Mouse (Mus musculus) right cerebral cortex, postnatal 14 days (tissue): ENCODE results near the gene Fus.
"Not testable (repeated sequence)": the region's sequence is repeated elsewhere in the genome, so short reads cannot be mapped to it uniquely, and the experiment has no call there.

Experiments
- DNase-seq: peaks from one replicate; pipeline ENCODE4 v3.0.0; 2022

Fus gene

DNA sequence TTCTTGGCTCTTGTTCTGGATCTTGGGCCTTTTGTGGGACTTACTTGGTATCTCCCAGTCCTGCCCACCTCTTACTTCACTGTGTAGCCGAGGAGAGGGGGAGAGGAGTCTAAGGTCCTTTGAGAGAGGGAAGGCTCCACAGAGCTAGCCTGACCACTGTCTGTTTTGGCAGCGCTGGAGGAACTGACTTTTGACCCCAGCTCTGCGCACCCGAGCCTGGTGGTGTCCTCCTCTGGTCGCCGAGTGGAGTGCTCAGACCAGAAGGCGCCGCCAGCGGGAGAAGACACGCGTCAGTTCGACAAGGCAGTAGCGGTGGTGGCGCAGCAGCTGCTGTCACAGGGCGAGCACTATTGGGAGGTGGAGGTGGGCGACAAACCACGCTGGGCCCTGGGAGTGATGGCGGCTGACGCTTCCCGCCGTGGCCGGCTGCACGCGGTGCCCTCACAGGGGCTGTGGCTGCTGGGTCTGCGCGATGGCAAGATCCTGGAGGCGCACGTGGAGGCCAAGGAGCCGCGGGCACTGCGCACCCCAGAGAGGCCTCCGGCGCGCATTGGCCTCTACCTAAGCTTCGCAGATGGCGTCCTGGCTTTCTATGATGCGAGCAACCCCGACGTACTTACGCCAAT, 42.6 kb downstream of the Fus start:
- no peak for DNase-seq

DNA sequence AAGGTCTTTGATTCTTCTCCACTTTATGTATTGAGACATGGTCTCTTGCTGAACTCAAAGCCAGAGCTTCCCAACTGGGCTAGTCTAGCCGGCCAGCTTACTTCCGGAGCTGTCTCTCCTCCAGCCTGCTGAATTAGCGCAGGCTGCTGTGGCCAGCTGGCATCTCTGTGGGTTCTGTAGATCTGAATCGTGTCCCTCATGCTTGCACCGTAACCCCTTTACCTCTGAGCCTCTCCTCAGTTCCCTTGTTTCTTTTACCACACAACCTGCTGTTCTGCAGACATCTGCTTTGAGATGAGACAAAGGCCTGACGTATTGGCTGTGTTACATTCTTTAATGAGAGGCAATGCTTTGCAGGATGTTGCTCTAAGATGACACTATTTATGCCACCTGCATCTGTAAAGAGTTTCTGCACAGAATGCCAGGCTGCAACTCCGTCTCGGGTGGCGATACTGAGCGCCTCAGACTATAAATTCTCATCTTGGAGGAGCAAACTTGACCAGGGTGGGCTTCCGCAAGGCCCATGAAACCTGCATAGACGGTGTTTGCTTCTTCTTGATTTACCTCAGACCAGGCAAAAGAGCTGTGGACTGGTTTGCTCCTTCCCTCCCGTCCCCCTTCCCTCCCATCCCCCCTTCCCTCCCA, 45.0 kb downstream of the Fus start:
- DNase-seq = peak; percentile 28

DNA sequence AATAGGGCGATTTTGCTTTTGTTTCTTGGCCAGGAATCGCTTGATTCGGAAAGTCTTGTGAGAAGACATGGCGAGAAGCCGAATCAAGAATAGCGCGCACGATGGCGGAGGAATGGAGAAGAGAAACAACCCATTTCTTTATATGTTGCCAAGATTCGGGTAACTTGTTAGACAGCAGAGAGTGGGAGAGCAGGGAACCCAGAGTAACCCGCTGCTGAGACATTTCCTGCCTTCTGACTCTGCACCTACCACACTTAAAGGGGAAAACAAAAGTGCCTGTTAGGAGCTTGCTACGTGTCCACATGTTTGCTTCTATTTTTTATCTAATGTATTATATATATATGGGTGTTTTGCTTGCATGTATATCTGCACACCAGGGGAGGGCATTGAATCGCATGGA, 45.9 kb downstream of the Fus start:
- no peak for DNase-seq

DNA sequence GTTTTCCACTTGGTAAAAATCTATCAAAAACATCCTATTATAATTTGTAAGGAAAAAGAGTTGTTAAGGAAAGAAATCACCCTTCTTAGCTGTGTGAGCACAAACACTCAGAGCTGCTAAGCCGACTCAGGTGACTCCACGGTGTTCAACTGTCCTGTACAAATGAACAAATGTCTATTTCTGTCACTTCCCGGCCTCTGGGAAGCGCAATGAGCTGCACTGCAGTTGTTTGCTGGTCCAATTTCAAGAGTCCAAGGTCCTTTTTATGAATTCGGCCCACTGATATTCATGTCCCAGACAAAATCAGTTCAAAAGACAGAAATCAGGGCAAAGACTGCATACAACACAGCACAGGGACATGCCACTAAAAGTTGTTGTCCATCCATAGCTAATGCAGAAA, 48.9 kb downstream of the Fus start:
- not testable (repeated sequence) for DNase-seq

DNA sequence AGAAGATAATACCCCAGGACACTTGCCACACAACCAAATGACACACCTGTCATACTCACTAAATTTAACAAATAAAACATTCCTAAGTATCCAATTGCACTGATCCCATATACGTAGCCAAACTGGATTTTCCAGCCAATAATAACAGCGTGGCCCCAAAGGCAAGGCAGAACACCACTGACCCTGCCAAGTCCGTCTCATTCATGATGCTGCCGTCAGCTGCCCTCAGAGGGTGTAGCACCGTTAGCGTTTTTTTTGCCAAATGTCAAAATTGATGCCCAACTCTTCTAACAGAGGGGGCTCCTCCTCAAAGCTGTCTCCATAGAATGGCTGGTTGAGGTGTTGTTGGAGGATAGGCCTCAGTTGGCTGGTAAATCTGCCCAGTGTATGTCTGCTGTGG, 49.4 kb downstream of the Fus start:
- no peak for DNase-seq

DNA sequence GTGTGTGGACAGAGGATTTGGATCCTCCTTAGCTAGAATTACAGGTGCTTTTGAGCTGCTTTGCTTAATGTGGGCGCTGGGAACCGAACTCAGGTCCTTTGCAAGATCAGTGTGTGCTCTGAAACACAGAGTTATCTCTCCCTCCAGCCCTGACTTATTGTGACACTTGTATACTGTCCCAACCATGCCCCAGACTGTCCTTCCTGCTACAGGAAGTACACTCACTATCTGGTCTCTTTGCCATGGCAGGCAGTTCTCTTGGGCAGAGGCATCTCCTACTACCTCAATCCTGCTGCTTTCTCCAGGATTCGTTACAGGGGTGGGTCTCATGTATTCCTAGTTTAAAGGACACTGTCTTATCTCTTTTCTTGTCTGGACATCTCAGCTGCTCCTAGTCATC, 51.0 kb downstream of the Fus start:
- DNase-seq = no peak

DNA sequence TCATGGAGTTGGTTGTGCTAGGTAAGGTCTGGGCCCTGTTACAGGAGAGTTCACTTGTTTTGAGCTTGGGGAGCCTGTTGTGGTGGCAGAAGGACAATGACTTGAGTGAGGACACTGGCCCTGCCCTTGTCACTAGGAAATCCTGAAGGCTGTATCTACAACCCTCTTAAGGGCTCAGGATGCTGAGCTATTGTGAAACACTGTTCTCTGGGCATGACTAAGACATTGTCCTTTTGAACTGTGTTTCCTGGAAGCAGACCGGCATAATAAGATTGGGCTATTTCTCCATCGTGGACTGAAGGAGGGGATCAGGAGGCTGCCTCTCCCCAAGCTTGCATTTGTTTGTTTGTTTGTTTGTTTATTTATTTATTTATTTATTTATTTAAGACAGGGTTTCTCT, 51.9 kb downstream of the Fus start:
- DNase-seq = no peak

DNA sequence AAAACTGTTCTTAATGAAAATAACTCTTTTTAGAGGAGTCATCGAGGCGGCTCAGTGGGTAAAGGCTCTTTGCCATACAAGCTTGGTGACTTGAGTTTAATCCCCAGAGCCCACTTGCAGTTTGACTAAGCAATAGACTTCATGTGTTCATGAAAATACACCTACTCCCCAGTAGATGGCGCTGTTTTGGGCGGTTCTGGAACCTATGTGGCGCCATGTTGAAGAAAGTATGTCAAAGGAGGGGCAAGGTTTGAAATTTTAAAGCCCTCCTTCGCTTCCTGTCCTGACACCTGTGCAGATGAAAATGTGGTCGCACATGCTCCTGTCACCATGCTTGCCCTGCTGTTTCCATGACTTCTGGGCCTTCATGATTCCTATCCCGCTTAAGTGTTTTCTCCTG, 55.7 kb downstream of the Fus start:
- DNase-seq = no peak

DNA sequence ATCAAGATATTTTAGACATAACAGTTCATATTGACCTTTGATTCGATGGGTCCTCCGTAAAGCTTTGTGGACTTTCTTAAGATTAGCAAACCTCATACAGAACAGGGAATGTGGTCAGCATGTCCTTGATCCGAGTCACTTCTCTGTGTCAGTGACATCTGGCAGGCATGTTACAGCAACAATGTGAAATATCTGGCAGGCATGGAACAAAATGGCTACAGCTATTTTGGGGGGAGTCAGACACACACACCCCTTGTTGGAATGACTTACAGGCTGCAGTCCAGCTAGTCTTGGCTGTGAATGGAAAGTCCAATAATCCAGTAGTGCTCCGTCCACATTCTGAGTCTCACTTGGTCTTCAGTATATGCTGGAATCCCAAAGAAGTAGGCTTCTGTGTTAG, 56.3 kb downstream of the Fus start:
- no peak for DNase-seq

DNA sequence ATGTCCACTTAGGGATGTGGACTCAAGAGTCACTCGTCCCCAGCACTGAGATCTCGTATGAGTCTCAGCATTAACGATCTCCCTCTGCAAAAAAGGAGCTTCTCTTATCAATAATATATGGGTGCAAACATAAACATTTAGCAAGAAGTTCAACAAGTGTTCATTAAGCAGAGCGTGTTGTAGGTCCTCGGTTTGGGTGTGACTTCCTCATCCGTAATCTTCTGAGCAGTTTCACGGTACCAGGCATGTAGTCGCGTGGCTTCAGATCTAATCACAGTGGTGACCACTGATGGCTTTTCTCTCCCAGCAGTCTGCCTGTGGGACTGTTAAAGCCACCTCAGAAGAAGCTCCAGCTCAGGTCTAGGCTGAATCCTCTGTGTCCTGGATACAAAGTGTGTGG, 57.1 kb downstream of the Fus start:
- no peak for DNase-seq

DNA sequence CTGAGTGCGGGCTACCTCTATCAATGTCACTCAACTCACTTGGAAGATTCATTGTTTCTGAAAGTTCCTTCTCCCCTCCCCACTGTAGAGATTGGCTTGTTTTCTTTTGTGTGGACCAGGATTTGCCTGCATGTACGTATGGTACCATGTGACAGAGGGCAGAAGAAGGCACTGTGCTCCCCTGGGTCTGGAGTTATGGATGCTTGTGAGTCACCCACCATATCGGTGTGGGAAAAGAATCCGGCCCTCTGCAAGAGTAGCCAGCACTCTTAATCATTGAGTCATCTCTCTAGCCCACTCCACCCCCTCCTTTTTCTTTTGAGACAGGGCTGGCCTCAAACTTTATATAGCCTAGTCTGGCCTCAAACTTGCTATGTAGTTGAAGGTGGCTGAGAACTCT, 57.7 kb downstream of the Fus start:
- DNase-seq = no peak

DNA sequence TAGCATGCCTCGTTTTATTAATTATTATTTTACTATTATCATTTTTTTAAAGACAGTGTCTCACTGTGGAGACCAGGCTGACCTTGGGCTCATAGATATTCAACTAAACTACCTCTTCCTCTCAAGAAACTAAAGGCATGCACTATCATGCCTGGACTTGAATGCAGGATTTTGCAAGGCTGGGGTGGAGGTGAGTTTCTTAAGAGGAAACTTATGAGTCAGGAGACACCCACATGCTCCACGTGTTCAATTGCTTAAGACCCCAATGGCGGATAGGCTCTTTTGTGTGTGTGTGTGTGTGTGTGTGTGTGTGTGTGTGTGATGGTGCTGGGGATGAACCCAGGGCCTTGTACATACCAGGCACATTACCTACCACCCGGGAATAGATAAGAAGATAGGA, 58.1 kb downstream of the Fus start:
- no peak for DNase-seq

DNA sequence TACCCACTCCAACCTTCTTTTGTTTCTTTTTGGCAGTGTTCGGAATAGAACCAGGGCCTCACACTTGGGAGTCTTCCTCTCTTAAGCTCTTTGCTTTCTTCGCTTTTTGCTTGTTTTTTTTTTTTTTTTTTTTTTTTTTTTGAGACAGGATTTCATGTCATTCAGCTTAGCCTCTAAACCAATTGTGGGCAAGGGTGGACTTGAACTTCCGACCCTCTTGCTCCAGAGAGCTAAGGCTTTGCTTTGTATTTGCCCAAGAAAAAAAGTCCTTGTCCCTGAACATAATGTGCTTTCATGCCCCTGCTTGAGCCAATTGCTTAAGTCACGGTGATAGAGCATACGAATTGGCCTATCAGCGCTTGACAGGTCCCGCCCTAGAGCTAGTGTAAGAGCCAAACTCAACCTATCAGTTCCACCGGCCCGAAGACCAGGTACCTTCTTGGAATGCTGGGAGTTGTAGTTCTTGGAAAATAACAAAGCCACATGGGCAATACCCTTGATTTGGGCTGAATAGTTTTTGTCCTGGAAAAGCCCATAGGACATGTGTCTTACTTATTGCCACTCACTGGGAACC, 64.2 kb downstream of the Fus start:
- no peak for DNase-seq

DNA sequence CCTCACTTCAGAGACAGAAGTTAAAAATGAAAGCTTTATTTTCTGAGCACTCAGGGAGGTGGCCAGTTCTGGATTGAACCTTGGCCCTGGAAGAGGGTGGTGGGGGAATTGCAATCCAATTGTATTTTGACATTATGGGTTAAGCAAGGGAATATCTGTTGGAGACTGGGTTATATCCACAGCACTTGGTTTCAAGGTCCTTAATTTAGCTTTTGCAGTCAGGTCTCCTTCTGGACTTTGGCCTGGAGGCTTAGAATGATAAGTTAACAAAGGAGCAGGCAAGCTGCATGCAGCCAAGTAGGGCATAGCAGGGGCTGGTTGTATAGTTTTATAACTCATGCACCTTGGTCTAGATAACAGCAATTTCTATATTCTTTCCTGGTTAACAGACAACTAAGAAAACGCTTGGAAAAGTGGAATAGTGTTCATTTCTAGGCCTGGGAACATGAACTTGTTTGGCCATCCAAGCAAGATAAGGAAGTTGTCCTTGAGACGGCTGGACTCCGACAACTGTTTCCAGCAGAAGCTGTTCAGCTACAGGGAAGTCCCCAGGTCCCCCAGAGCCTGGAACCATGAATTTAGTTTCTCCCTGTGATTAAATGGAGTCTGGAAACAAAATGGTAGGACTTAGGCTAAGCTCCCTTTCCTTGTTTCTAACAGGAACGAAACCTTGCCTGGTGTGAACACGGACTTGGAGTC, 65.2 kb downstream of the Fus start:
- DNase-seq = no peak

DNA sequence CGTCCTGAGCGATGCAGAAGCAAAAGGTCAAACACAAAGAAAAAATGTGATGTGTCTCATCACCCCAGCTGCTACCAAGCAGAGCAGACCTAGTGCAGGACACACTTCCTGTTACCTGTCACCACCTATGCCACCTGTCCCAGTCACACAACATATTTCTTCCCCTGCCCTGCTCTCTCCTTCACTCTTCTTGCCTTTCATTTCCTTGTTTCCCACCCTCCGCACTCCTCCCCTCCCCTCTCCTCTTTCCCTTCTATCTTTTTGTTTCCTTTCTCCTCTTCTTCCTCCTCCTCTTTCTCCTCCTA, 65.7 kb downstream of the Fus start:
- no peak for DNase-seq

DNA sequence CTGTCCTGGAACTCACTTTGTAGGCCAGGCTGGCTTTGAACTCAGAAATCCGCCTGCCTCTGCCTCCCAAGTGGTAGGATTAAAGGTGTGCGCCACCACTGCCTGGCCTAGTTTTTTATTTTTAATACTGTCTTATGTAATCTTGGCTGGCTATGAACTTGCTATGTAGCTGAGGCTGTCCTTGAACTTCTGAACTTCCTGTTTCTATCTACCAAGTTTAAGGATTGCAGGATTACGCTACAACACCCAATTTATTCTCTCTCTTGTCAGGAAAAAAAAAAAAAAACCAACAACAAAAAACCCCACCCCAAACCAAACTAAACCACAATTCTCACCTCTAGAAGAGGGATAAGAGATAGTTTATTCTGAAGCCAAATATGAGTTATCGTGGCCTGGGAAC, 66.4 kb downstream of the Fus start:
- DNase-seq = no peak
